Mouse (Mus musculus): ENCODE measurements around the gene Cdkn1b. TPM values are rescaled to one million over a fixed set of nuclear protein-coding genes. Genes with fewer than 3 reads are reported as not detected.

The Cdkn1b gene
- polyA plus RNA-seq, 1 experiment from 2014 or later: 16.7 TPM

DNA sequence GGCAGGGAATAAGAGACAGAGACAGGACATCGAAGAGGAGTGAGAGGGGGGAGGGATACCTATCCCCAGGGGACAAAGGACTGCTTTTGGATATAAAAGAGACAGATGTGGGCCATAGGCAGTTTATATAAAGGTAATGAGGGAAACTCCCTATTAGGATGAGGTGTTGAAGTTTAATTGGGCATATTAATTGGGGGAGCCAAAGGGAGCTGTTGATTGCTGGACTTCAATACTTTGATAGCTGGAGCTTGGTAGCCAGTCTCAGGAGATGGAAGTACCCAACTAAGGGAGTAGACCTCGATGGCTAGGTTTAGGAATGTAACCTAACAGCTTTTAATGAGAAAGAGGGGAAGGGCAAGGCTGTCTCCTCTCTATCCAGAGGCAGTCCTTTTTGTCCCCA, 43.7 kb downstream of the Cdkn1b start:
- peaks cover 31% of the 10 kb centered on the region for H3K4me1 ChIP-seq
- DNase-seq (ENCODE audit: low spot score): no peak
- WGBS: 75% methylated on average over 2 of the region's 2 CpGs
- H3K36me3 ChIP-seq (replicated peaks): no peaks in the 10 kb centered on the region
- no peak overlapping the region for H3K4me3 ChIP-seq
- H3K9me3 ChIP-seq: no peaks in the 10 kb centered on the region
- no peak overlapping the region for H3K27ac ChIP-seq (replicated peaks)
- no peaks in the 10 kb centered on the region for H3K27me3 ChIP-seq (replicated peaks; ENCODE audit: low read depth, poor library complexity, severe bottlenecking)

DNA sequence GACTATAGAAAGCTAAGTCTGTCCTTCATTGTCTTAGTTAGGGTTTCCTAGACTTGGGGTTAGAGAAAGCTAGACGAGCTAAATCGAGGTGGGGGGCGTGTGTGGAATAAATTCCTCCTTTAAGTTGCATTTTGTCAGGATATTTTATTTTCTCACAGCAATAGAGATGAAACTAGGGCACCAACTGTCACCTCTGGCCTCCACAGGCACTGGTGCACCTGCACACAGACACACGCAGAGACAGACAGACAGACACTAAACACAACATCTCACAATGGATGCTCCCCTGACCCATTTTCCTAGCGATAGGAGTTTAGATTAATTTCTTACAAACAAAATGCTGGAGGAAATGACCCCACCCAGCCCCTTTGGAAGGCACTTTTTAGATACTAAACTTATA, 46.5 kb downstream of the Cdkn1b start:
- no peak for DNase-seq (ENCODE audit: low spot score)
- no peaks in the 10 kb centered on the region for H3K9me3 ChIP-seq
- H3K4me3 ChIP-seq: no peak overlapping the region
- H3K27ac ChIP-seq (replicated peaks): no peak overlapping the region
- 87% methylated on average over 5 of the region's 5 CpGs for WGBS
- H3K4me1 ChIP-seq: peaks cover 12% of the 10 kb centered on the region
- H3K36me3 ChIP-seq (replicated peaks): no peaks in the 10 kb centered on the region
- no peaks in the 10 kb centered on the region for H3K27me3 ChIP-seq (replicated peaks; ENCODE audit: low read depth, poor library complexity, severe bottlenecking)

DNA sequence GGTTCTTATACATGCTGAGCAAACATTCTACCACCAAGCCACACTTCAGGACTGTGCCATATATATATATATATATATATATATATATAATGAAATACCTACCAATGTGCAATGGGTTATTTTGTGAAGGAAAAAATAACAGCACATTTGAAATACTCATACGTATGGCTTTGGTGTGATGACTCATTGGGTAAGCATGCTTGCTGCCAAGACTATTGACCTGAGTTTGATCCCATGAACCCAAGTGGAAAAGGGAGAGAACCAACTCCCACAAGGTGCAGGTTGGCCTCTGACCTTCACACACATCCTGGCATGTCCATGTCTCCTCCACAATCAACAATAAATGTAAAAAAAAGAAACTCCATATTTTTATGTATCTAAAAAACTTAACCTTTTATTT, 48.1 kb downstream of the Cdkn1b start:
- H3K4me3 ChIP-seq: no peak overlapping the region
- no peak overlapping the region for H3K27ac ChIP-seq (replicated peaks)
- WGBS: 91% methylated on average over 1 of the region's 1 CpGs
- no peaks in the 10 kb centered on the region for H3K4me1 ChIP-seq
- no peaks in the 10 kb centered on the region for H3K27me3 ChIP-seq (replicated peaks; ENCODE audit: low read depth, poor library complexity, severe bottlenecking)
- no peak for DNase-seq (ENCODE audit: low spot score)
- no peaks in the 10 kb centered on the region for H3K9me3 ChIP-seq
- no peaks in the 10 kb centered on the region for H3K36me3 ChIP-seq (replicated peaks)

DNA sequence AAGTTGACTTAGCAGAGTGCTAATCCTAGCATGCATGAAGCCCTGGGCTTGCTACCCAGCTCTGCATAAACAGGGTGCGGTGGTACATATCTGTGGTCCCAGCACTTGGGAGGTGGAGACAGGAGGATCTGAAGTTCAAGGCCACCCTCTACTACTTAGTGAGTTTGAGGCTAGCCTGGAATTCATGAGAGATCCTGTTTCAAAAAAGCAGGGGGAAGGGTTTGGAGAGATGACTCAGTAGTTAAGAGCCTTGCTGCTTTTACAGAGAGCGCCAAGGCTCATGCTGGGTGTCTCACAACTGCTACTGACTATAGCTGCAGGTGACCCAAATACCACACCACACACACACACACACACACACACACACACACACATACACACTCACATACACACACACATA, 49.3 kb downstream of the Cdkn1b start:
- no peaks in the 10 kb centered on the region for H3K9me3 ChIP-seq
- no peaks in the 10 kb centered on the region for H3K36me3 ChIP-seq (replicated peaks)
- H3K4me1 ChIP-seq: no peaks in the 10 kb centered on the region
- 92% methylated on average over 2 of the region's 2 CpGs for WGBS
- H3K4me3 ChIP-seq: no peak overlapping the region
- no peak overlapping the region for H3K27ac ChIP-seq (replicated peaks)
- no peak for DNase-seq (ENCODE audit: low spot score)
- H3K27me3 ChIP-seq (replicated peaks; ENCODE audit: low read depth, poor library complexity, severe bottlenecking): no peaks in the 10 kb centered on the region

DNA sequence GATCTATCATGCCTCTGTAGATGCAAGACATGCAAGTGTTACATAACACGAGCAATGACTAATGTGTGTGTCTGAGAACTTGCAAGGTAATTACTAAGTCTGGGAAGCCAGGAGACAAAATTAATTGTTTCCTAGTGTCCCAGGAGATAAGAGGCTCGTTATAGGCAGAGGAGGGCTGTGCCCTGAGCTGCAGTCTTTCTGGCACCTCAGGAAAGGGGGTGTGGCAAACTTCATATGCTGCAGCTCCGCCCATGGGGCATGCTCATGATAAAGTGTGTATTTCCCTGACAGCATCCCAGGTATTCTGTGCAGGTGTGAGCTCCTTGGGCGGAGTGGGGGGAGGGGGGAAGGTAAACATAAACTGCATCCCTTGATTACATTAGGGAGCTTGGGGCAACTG, 51.9 kb downstream of the Cdkn1b start:
- no peak for DNase-seq (ENCODE audit: low spot score)
- H3K4me1 ChIP-seq: peaks cover 16% of the 10 kb centered on the region
- H3K36me3 ChIP-seq (replicated peaks): no peaks in the 10 kb centered on the region
- 54% methylated on average over 4 of the region's 4 CpGs for WGBS
- H3K4me3 ChIP-seq: no peak overlapping the region
- no peaks in the 10 kb centered on the region for H3K9me3 ChIP-seq
- H3K27ac ChIP-seq (replicated peaks): no peak overlapping the region
- H3K27me3 ChIP-seq (replicated peaks; ENCODE audit: low read depth, poor library complexity, severe bottlenecking): no peaks in the 10 kb centered on the region

Other genes starting within 250 kb of the Cdkn1b start
- gene Dusp16, start 127.8 kb upstream of the Cdkn1b start, polyA plus RNA-seq (2016; fragmentation: Nextera tagmentation; extraction: Ambion mirVana): 11.9 TPM in 2 replicates
- gene Crebl2, start 90.2 kb upstream of the Cdkn1b start, polyA plus RNA-seq (2016; fragmentation: Nextera tagmentation; extraction: Ambion mirVana): 1.2 TPM in 2 replicates
- gene Gpr19, start 21.8 kb upstream of the Cdkn1b start, polyA plus RNA-seq (2016; fragmentation: Nextera tagmentation; extraction: Ambion mirVana): 14.5 and 16.1 TPM in 2 replicates
- gene Apold1, start 61.3 kb downstream of the Cdkn1b start, polyA plus RNA-seq (2016; fragmentation: Nextera tagmentation; extraction: Ambion mirVana): 2.6 and 2.7 TPM in 2 replicates
- 113 and 117 TPM in 2 replicates for gene Ddx47, start 91.2 kb downstream of the Cdkn1b start, polyA plus RNA-seq (2016; fragmentation: Nextera tagmentation; extraction: Ambion mirVana)
- 2.5 and 2.8 TPM in 2 replicates for gene Gprc5a, start 145.2 kb downstream of the Cdkn1b start, polyA plus RNA-seq (2016; fragmentation: Nextera tagmentation; extraction: Ambion mirVana)
- gene Gprc5d, start 197.9 kb downstream of the Cdkn1b start, polyA plus RNA-seq (2016; fragmentation: Nextera tagmentation; extraction: Ambion mirVana): not detected in 2 replicates

All from embryonic facial prominence, embryonic 10.5 days (tissue).